Mouse (Mus musculus) E14TG2a.4 (cell line): ENCODE measurements around the gene Stag1.
A peak's percentile ranks its signal among the peaks of the same experiment; 100 is the strongest.

ENCODE experiments used
- H3K27me3 ChIP-seq: 2 replicates; pipeline ENCODE4 v1.6.1; 2014; ENCODE audit warnings: low read length, control low read depth; ENCODE audit not compliant: insufficient read depth
- H3K36me3 ChIP-seq: 2 replicates; pipeline ENCODE4 v1.6.1; 2014; ENCODE audit warnings: low read length, control low read depth; ENCODE audit not compliant: insufficient read depth
- H3K4me1 ChIP-seq: replicated peaks from 2 replicates; pipeline ENCODE4 v1.6.1; 2014; ENCODE audit warnings: low read depth, low read length, control low read depth
- H3K4me3 ChIP-seq: replicated peaks from 2 replicates; pipeline ENCODE4 v1.5.1; 2014; ENCODE audit warnings: mild to moderate bottlenecking, low read length
- H3K9me3 ChIP-seq: 2 replicates; pipeline ENCODE4 v1.6.1; 2014; ENCODE audit warnings: low read length, control low read depth
- CTCF ChIP-seq: conservative IDR thresholded peaks from 2 replicates; pipeline ENCODE4 v1.5.1; 2014; ENCODE audit warnings: low read length
- NANOG ChIP-seq: IDR thresholded peaks from 2 replicates; pipeline ENCODE4 v1.6.1; 2014; ENCODE audit warnings: borderline replicate concordance, low read length, mixed read lengths
- POU5F1 ChIP-seq: IDR thresholded peaks from 2 replicates; pipeline ENCODE4 v1.6.1; 2014; ENCODE audit warnings: low read length, borderline replicate concordance

Gene Stag1

DNA sequence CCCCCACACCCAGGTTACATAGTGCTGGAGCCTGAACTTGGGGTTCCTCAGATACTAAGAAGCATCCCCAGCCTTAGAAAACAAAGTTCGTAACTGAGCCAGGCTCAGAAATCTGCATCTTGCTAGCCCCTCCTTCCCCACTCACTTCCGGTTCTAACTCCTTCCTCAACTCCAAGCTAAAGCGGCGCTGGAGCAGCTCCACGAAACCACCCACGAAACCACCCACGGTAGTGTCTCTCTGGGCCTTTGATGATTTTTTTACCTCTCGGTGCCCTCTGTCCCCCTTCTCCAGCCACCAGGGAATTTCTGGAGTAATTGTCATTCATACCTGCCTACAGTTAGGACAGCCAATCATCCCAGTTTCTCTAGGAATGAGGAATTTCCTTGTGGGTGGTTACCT lies at the start of gene Stag1:
Gene Stag1, plus strand, starts transcription at position 253 of the 400 bp plus-strand sequence.
- Histone ChIP-seq H3K4me1 (peaks cover 13% of the 10 kb centered on the region), H3K9me3 (peaks cover 9% of the 10 kb centered on the region; the same call in 1 of the 2 replicates), H3K36me3 (no peaks in the 10 kb centered on the region), H3K4me3 (peak within 1 kb of the TSS; percentile 30; the same call in 1 of the 2 replicates), H3K27me3 (peaks cover 18% of the 10 kb centered on the region)
- no peak for TF ChIP-seq POU5F1
- TF ChIP-seq CTCF: no peak
- TF ChIP-seq NANOG: no peak

DNA sequence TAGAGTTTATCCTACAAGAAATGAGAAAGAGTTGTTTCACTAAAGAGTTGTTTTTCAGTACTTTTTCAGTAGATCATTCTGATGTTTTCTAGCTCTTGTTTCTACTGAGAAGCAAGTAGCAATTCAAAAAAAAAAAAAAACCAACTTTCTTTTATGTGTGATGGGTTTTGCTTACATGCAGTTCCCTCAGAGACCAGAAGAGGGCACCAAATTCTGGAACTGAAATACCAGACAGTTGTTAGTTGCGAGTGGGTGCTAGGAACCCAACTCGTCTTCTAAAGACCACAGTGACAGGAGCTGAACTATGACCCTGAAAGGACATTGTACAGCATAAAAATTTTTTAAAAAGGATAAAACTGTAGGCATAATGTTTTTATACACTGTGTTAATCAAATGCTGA lies 49.3 kb upstream of the Stag1 start:
- no peak for TF ChIP-seq POU5F1
- TF ChIP-seq NANOG: no peak
- peak; percentile 97 for TF ChIP-seq CTCF
- peaks cover 18% of the 10 kb centered on the region for H3K4me1 ChIP-seq
- peaks cover 13% of the 10 kb centered on the region; the same call in 1 of the 2 replicates for H3K27me3 ChIP-seq
- H3K9me3 ChIP-seq: peaks cover 4% of the 10 kb centered on the region
- no peak overlapping the region for H3K4me3 ChIP-seq
- no peaks in the 10 kb centered on the region for H3K36me3 ChIP-seq

DNA sequence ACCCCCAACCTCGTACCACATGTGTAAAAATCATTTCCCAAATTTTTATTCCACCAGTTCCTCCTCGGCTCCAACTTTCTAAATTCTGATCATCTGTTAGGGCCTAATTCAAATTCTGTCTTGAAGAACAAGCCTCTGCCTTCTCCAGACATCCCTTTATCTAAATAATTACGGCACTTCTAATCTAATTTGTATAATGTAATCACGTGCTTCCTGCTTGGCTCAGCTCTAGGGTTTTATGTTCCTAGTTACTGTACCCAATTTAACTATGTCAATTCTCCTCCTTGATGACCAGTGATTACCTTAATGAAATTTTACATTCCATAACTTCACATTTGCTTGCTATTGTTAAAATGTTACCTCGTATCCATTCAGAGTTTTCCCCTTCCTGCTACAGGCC lies 41.9 kb upstream of the Stag1 start:
- no peak overlapping the region for H3K4me3 ChIP-seq

DNA sequence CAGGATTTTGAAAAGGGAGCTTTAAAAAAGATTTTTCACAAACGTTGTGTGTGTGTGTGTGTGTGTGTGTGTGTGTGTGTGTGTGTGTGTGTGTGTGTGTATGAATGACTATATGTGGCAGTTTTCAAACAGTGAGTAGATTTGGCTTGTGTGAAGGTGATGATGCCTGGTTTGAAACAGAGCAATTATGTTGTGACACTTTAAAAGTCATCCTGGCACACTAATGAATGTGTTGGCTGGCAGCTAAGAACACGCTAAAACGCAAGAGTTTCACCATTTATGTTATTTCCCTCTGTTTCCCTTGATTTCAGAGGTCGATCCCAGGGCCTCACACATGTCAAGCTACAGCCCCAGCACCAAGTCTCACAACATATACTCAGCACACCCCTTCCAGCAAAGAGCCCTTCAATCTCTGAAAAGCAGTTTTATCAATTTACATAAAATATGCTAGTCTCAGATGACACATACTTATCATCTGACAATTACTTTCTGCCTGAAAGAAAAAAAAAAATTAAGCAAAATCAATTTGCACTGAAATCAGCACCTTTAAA lies 39.5 kb upstream of the Stag1 start:
- no peak overlapping the region for H3K4me3 ChIP-seq
- no peak for TF ChIP-seq NANOG
- TF ChIP-seq POU5F1: no peak
- TF ChIP-seq CTCF: no peak
- peaks cover 18% of the 10 kb centered on the region; the same call in 1 of the 2 replicates for H3K27me3 ChIP-seq
- no peaks in the 10 kb centered on the region for H3K9me3 ChIP-seq
- H3K36me3 ChIP-seq: no peaks in the 10 kb centered on the region
- no peaks in the 10 kb centered on the region for H3K4me1 ChIP-seq

More for the DNA sequence above, 41.9 kb upstream of the Stag1 start:
- peaks cover 17% of the 10 kb centered on the region; the same call in 1 of the 2 replicates for H3K27me3 ChIP-seq
- no peaks in the 10 kb centered on the region for H3K4me1 ChIP-seq
- TF ChIP-seq CTCF (no peak), NANOG (no peak), POU5F1 (no peak)
- H3K36me3 ChIP-seq: no peaks in the 10 kb centered on the region
- no peaks in the 10 kb centered on the region for H3K9me3 ChIP-seq

DNA sequence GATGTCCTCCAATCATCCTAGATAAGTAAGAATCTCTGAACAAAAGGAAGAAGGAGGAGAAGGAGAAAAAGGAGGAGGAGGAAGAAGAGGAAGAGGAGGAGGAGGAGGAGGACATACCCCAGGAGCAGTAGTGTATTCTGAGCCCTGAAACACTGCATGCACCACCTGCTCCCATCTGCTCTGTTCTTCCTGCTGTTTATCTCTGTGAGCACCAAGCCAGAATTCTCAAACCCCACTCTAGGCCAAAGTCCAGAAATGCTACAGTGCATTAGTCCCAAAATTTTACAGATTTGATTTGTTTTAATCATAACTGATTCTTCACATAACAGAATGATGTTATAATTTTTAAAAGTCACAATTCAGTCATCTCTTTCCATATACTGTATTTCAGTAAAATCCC lies 38.6 kb upstream of the Stag1 start:
- Histone ChIP-seq H3K36me3 (no peaks in the 10 kb centered on the region), H3K4me3 (no peak overlapping the region), H3K4me1 (no peaks in the 10 kb centered on the region), H3K27me3 (peaks cover 18% of the 10 kb centered on the region; the same call in 1 of the 2 replicates), H3K9me3 (no peaks in the 10 kb centered on the region)
- TF ChIP-seq NANOG (no peak), CTCF (no peak), POU5F1 (no peak)

DNA sequence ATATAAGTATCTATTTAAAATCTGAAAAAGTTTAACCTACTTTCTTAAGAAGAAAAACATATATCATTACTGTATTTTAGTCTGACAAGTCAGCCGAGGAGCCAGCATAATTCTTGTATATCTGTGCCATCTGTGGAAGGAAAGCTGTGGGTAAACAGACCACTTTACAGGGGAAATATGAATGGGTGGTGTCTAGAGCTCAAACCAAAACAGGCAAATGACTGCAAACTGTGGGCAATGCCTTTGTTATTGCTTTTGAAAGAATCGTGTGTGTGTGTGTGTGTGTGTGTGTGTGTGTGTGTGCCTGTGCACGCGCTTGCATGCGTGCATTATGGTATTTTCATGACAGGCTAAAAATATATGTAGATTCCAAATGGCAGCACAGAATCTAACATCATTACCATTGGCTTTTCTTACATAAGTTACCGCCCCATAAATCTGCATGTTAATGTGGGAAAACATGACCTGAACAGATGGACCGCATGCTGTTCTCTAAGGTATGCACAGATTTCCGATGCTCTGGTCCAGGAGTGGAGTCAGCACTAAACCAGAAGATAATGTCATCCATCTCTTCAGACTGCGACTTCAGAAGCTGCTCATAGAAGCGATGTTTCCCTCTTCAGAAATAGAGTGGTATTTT lies 37.2 kb upstream of the Stag1 start:
- TF ChIP-seq NANOG: no peak
- no peak for TF ChIP-seq CTCF
- no peak for TF ChIP-seq POU5F1
- peaks cover 11% of the 10 kb centered on the region; the same call in 1 of the 2 replicates for H3K27me3 ChIP-seq
- no peaks in the 10 kb centered on the region for H3K36me3 ChIP-seq
- H3K4me3 ChIP-seq: no peak overlapping the region
- H3K9me3 ChIP-seq: no peaks in the 10 kb centered on the region
- H3K4me1 ChIP-seq: no peaks in the 10 kb centered on the region

DNA sequence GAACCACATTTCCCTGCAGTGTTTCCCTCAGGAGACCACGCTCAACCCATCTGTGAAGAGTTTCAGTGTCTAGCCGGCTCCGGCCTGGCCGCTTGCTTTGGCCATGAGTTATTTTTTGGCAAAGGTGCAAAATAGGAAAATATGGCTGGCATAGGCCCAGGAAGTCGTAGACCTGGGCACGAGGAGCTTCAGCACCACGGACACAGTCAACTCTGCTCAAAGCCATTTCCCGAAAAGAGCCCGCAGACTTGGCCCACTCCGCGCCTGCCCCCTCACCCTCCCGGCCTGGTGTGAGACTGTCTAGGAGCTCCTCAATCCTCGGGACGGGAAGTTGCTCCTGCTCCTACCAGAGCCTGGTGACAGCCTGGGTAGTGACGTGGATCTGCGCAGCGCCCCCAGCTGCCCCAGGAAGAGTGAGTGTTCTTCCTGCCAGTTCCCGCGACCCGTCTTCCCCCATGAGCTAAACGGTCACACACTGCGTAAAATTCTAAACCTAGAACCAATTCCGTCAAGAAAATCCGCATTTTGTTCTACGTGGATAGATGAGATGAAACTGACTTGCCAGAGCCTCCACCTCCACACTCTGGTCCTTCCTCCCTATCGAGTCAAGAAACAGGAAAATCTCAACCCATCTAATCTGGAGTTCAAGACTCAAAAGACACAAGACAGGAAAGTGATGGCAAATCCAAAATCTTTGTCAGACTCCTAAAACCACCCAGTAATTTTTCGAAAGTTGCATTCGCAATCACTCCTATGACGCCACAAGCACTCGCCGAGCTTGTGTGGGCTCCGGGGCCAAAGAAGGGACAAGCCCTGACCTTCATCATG lies 27.6 kb upstream of the Stag1 start:
- no peaks in the 10 kb centered on the region for H3K9me3 ChIP-seq
- H3K4me3 ChIP-seq: peak overlapping the region; percentile 83
- no peaks in the 10 kb centered on the region for H3K36me3 ChIP-seq
- TF ChIP-seq POU5F1: no peak
- no peak for TF ChIP-seq NANOG
- TF ChIP-seq CTCF: no peak
- peaks cover 11% of the 10 kb centered on the region for H3K4me1 ChIP-seq
- H3K27me3 ChIP-seq: peaks cover 64% of the 10 kb centered on the region

DNA sequence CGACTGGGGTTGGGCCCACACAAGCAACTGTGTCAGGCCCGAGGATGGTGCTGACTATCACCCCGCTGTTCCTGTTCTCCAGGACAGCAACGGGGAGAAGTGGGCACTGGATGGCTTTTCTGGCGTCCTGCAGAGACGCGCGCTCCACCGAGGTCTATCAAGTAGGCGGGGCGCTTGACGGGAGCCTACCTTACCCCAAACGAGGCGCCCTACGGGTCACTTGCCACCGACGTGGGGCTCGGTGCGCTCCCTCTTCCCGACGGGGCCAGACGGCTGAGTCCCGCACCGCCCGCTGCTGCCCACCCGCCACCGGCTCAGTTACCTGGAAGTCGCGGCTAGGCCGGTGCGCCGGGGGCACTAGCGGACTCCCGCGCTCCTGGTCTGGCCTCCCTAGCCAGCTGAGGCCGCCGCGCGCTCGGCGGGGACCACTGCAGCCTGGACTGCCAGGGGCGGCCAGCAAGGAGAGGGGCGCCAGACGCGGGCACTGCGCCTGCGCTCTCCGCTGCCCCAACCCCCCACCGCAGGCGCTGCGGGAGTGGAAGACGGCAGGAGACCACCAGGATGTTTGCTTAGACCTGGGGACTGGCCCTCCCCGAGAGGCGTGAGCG lies 26.9 kb upstream of the Stag1 start, which contains the start of gene Slc35g2:
Gene Slc35g2, minus strand, starts transcription at position 465 of the 608 bp plus-strand sequence.
- TF ChIP-seq NANOG (no peak), CTCF (no peak), POU5F1 (no peak)
- peaks cover 70% of the 10 kb centered on the region for H3K27me3 ChIP-seq
- peak within 1 kb of the TSS; percentile 83 for H3K4me3 ChIP-seq
- H3K36me3 ChIP-seq: no peaks in the 10 kb centered on the region
- H3K9me3 ChIP-seq: no peaks in the 10 kb centered on the region
- peaks cover 11% of the 10 kb centered on the region for H3K4me1 ChIP-seq
